Mouse (Mus musculus): Measurements from ENCODE around the gene Sult5a1. TPM values are rescaled to one million over a fixed set of nuclear protein-coding genes. Genes with fewer than 3 reads are reported as not detected.

Sult5a1 gene
- polyA plus RNA-seq, 1 experiment, result 1.4 TPM

DNA sequence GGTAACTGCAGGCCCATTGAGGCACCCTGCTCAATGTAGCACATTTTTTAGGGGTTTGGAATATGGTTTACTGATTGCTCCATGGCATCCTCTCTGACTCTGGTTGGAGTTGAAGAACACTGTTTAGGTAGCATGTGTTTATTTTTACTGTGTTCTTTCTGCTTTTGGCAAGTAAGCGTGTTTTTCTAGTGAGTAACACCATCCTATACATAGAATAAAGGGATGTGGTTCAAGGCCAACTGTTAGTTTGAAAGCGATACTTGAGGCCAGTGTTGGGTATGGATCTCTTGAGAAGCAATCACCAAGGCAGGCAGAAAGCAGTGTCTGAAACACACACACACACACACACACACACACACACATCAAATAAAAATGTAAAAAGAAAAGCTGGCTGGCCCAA lies 29.9 kb upstream of the Sult5a1 start:
- Histone ChIP-seq H3K4me3 (replicated peaks; ENCODE audit: control insufficient read depth, low read depth, low read length) (no peak overlapping the region), H3K4me1 (ENCODE audit: control insufficient read depth, insufficient read depth, low read length) (peaks cover 1% of the 10 kb centered on the region; the same call in 1 of the 2 replicates), H3K27ac (ENCODE audit: control insufficient read depth, insufficient read depth, low read depth, low read length, poor library complexity) (no peak overlapping the region)
- 79% methylated on average over 2 of the region's 2 CpGs for WGBS
- no peak for TF ChIP-seq POLR2A (IDR thresholded peaks at IDR 0.05; ENCODE audit: borderline replicate concordance, control insufficient read depth, low read depth, low read length)
- TF ChIP-seq CTCF (IDR thresholded peaks at IDR 0.05; ENCODE audit: control insufficient read depth, insufficient read depth, low read length), result no peak

DNA sequence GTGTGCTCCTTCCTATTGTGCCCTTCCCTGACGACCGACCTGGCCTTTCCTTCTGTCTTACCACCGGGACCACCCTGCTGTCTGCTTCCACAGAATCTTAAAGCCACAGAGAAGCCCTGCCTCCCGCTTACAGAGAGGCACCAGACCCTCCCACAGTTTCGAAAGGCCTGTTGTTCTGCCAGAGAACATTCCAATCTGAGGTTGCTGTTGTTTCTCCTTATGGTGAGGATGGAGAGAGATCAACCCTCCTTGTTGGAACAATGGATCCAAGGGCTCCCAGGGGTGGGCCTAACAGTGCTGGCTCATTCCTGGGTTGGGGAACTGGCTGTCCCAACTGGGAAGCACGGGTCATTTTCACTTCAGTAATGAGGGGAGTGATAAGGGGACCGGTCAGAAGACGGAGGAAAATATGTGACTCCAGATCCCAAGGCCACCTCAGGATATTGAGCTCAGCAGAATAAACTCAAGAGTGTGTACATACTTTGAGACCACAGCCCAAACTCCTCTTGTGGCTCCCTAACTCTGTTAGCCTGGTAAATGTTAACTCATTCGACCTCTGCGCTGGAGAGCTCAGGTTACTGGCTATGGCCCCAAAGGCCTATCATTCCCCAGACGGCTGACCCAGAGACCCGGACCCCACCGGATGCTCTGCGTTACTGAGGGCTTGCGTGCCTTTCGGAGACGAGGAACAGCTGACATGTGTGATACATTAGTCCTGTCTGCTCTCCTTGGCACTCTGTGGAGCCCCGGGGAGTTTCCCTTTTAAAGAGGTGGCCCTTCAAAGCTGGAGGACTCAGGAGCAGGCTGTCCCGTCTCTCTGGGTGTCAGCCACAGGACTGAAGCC lies 27.7 kb upstream of the Sult5a1 start, which contains the start of gene Dpep1:
TSS of gene Dpep1 (plus strand) at position 677 of the 844 bp plus-strand sequence.
- Histone ChIP-seq H3K4me1 (ENCODE audit: control insufficient read depth, insufficient read depth, low read length) (peaks cover 1% of the 10 kb centered on the region; the same call in 1 of the 2 replicates), H3K4me3 (replicated peaks; ENCODE audit: control insufficient read depth, low read depth, low read length) (no peak within 1 kb of the TSS), H3K27ac (ENCODE audit: control insufficient read depth, insufficient read depth, low read depth, low read length, poor library complexity) (no peak within 1 kb of the TSS)
- 75% methylated on average over 19 of the region's 19 CpGs for WGBS
- TF ChIP-seq POLR2A (IDR thresholded peaks at IDR 0.05; ENCODE audit: borderline replicate concordance, control insufficient read depth, low read depth, low read length) (no peak), CTCF (IDR thresholded peaks at IDR 0.05; ENCODE audit: control insufficient read depth, insufficient read depth, low read length) (no peak)

GRCm38 (mm10) chr8:123181391-123181790 lies 23.3 kb upstream of the Sult5a1 start:
- Histone ChIP-seq H3K4me1 (ENCODE audit: control insufficient read depth, insufficient read depth, low read length) (no peaks in the 10 kb centered on the region), H3K4me3 (replicated peaks; ENCODE audit: control insufficient read depth, low read depth, low read length) (no peak overlapping the region), H3K27ac (ENCODE audit: control insufficient read depth, insufficient read depth, low read depth, low read length, poor library complexity) (no peak overlapping the region)
- WGBS, result 82% methylated on average over 3 of the region's 3 CpGs
- TF ChIP-seq POLR2A (IDR thresholded peaks at IDR 0.05; ENCODE audit: borderline replicate concordance, control insufficient read depth, low read depth, low read length), result no peak
- TF ChIP-seq CTCF (IDR thresholded peaks at IDR 0.05; ENCODE audit: control insufficient read depth, insufficient read depth, low read length), result no peak

- no peak for TF ChIP-seq POLR2A (IDR thresholded peaks at IDR 0.05; ENCODE audit: borderline replicate concordance, control insufficient read depth, low read depth, low read length)
- TF ChIP-seq CTCF (IDR thresholded peaks at IDR 0.05; ENCODE audit: control insufficient read depth, insufficient read depth, low read length), result no peak
- 74% methylated on average over 9 of the region's 9 CpGs for WGBS
- no peak overlapping the region for H3K27ac ChIP-seq (ENCODE audit: control insufficient read depth, insufficient read depth, low read depth, low read length, poor library complexity)
Observed at GRCm38 (mm10) chr8:123156070-123156773, 1.9 kb downstream of the Sult5a1 start.

GRCm38 (mm10) chr8:123155177-123155576 lies 2.9 kb downstream of the Sult5a1 start:
- H3K4me3 ChIP-seq (replicated peaks; ENCODE audit: control insufficient read depth, low read depth, low read length), result no peak overlapping the region
- no peak overlapping the region for H3K27ac ChIP-seq (ENCODE audit: control insufficient read depth, insufficient read depth, low read depth, low read length, poor library complexity)
- no peaks in the 10 kb centered on the region for H3K4me1 ChIP-seq (ENCODE audit: control insufficient read depth, insufficient read depth, low read length)
- TF ChIP-seq POLR2A (IDR thresholded peaks at IDR 0.05; ENCODE audit: borderline replicate concordance, control insufficient read depth, low read depth, low read length), result no peak
- TF ChIP-seq CTCF (IDR thresholded peaks at IDR 0.05; ENCODE audit: control insufficient read depth, insufficient read depth, low read length), result 0 out of 2 replicates have a peak, but pooled peaks have one; percentile 0
- WGBS, result 87% methylated on average over 5 of the region's 5 CpGs

More at GRCm38 (mm10) chr8:123156070-123156773, 1.9 kb downstream of the Sult5a1 start:
- no peaks in the 10 kb centered on the region for H3K4me1 ChIP-seq (ENCODE audit: control insufficient read depth, insufficient read depth, low read length)
- no peak overlapping the region for H3K4me3 ChIP-seq (replicated peaks; ENCODE audit: control insufficient read depth, low read depth, low read length)

DNA sequence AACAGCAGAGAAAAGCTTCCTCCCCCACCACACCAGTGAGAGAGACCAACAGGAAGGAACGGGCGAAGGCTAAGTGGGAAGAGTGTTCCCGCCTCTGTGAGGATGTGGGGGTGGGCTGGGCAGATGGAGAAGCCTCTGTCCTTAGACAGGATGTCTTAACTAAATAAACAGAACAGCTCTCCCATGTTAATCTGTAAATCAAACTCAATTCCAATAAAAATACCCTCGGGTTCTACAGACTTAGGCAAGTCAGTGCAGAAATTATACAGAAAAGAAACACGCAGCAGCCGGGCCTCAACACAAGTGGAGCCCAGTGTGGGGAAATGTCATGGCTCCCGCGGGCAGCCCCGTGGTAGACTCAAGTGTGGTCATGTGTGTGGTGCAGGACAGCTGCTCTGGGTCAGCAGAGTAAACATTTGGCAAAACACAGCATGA lies 7.4 kb downstream of the Sult5a1 start:
- Histone ChIP-seq H3K4me1 (ENCODE audit: control insufficient read depth, insufficient read depth, low read length) (no peaks in the 10 kb centered on the region), H3K27ac (ENCODE audit: control insufficient read depth, insufficient read depth, low read depth, low read length, poor library complexity) (no peak overlapping the region), H3K4me3 (replicated peaks; ENCODE audit: control insufficient read depth, low read depth, low read length) (no peak overlapping the region)
- WGBS, result 25% methylated on average over 9 of the region's 9 CpGs
- TF ChIP-seq CTCF (IDR thresholded peaks at IDR 0.05; ENCODE audit: control insufficient read depth, insufficient read depth, low read length), result no peak
- TF ChIP-seq POLR2A (IDR thresholded peaks at IDR 0.05; ENCODE audit: borderline replicate concordance, control insufficient read depth, low read depth, low read length), result no peak

- Histone ChIP-seq H3K27ac (ENCODE audit: control insufficient read depth, insufficient read depth, low read depth, low read length, poor library complexity) (no peak overlapping the region), H3K4me1 (ENCODE audit: control insufficient read depth, insufficient read depth, low read length) (no peaks in the 10 kb centered on the region), H3K4me3 (replicated peaks; ENCODE audit: control insufficient read depth, low read depth, low read length) (no peak overlapping the region)
- 87% methylated on average over 7 of the region's 7 CpGs for WGBS
- TF ChIP-seq POLR2A (IDR thresholded peaks at IDR 0.05; ENCODE audit: borderline replicate concordance, control insufficient read depth, low read depth, low read length) (no peak), CTCF (IDR thresholded peaks at IDR 0.05; ENCODE audit: control insufficient read depth, insufficient read depth, low read length) (no peak)
Observed at GRCm38 (mm10) chr8:123146390-123146789, 11.7 kb downstream of the Sult5a1 start.

DNA sequence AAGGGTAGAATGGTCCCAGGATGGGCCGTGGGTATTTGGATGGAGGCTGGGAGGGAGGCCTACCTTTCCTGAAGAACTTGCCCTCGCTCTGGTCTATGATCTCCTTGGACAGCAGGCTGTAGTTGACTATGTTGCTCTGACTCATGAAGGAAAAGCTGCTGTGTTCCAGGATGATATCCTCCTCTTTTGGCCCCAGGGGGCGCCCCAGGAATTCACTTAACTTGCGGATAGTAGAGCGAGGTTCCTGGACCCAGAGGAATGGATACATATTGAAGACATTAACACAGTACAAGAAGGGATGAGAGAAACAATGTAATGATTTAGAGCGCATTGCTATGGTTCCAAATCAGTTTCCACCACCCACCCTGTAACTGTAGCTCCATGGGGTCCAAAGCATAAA lies 12.8 kb downstream of the Sult5a1 start:
- 47% methylated on average over 6 of the region's 6 CpGs for WGBS
- H3K4me1 ChIP-seq (ENCODE audit: control insufficient read depth, insufficient read depth, low read length), result no peaks in the 10 kb centered on the region
- no peak overlapping the region for H3K4me3 ChIP-seq (replicated peaks; ENCODE audit: control insufficient read depth, low read depth, low read length)
- no peak for TF ChIP-seq POLR2A (IDR thresholded peaks at IDR 0.05; ENCODE audit: borderline replicate concordance, control insufficient read depth, low read depth, low read length)
- TF ChIP-seq CTCF (IDR thresholded peaks at IDR 0.05; ENCODE audit: control insufficient read depth, insufficient read depth, low read length), result no peak; the same call in 1 of the 2 replicates
- H3K27ac ChIP-seq (ENCODE audit: control insufficient read depth, insufficient read depth, low read depth, low read length, poor library complexity), result no peak overlapping the region

All from bone marrow, adult 2 months (tissue).